Mouse (Mus musculus) liver, adult 2 months (tissue): ENCODE results near the gene 6430550D23Rik.
A peak's percentile ranks its signal among the peaks of the same experiment; 100 is the strongest.

Experiments used
- CTCF ChIP-seq: fragments of 200-500 bp; IDR thresholded peaks from 2 replicates; pipeline ENCODE4 v1.5.1; 2011; ENCODE audit warnings: low read depth, low read length, control low read depth
- POLR2A ChIP-seq: fragments of 200-500 bp; IDR thresholded peaks from 2 replicates; pipeline ENCODE4 v1.6.1; 2011; ENCODE audit warnings: low read length, control low read depth; ENCODE audit not compliant: insufficient read depth; ENCODE audit errors: extremely low read depth

DNA sequence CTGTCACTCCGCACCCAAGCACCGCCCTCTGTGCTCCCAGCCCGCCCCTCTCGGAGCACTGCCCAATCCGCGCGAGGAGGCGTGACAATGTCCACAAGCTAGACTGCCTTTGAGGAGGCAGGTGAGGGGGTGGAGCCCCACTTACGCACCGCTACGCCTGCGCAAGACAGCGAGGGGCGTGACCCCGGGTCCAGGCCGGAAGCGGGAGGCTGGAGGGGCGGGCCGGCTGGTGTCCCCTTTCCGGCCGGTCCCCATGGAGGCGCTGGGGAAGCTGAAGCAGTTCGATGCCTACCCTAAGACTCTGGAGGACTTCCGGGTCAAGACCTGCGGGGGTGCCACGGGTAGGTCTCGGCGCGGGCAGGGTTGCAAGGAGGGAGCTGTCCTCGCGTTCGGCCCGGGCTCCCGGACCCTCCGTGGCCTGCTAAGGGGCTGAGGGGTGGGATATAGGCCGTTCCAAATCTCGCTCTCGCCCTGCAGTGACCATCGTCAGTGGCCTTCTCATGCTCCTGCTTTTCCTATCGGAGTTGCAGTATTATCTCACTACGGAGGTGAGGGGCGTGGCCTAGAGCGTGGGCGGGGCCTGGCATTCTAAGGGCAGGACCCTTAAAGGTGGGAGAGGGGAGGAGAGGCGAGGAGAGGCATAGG lies at the start of gene 6430550D23Rik, which contains the start of gene Ergic3:
- TF ChIP-seq POLR2A: peak; percentile 13; the same call in 1 of the 2 replicates
- no peak for TF ChIP-seq CTCF
